Mouse (Mus musculus): ENCODE measurements around the gene Ccni. TPM values are rescaled to one million over a fixed set of nuclear protein-coding genes. Genes with fewer than 3 reads are reported as not detected.
A peak's percentile ranks its signal among the peaks of the same experiment; 100 is the strongest.

The Ccni gene
- total and polyA plus RNA-seq, 2 experiments from 2014 or later, result 116 to 269 TPM

GRCm38 (mm10) chr5:93163541-93163940 is 42.8 kb downstream of the Ccni start:
- WGBS, result 77% methylated on average over 3 of the region's 3 CpGs
- no peaks in the 10 kb centered on the region for H3K9me3 ChIP-seq (ENCODE audit: low read length)
- no peak overlapping the region for H3K4me3 ChIP-seq (ENCODE audit: low read length)
- no peaks in the 10 kb centered on the region for H3K4me1 ChIP-seq (ENCODE audit: insufficient read depth, low read length)
- H3K27ac ChIP-seq, result no peak overlapping the region
- peak; percentile 79 for TF ChIP-seq CTCF (IDR thresholded peaks at IDR 0.05; ENCODE audit: low read depth)
- H3K4me2 ChIP-seq (ENCODE audit: low read depth, low read length), result no peak overlapping the region
- 0 out of 2 replicates have a peak, but pooled peaks have one; percentile 22 for ATAC-seq
- no peaks in the 10 kb centered on the region for H3K27me3 ChIP-seq (ENCODE audit: insufficient read depth, low read length)
- peak; percentile 80 for DNase-seq (ENCODE audit: low spot score)
- peaks cover 31% of the 10 kb centered on the region for H3K36me3 ChIP-seq (ENCODE audit: insufficient read depth, low read length)
- H3K9ac ChIP-seq (replicated peaks; ENCODE audit: low read length), result no peak overlapping the region

GRCm38 (mm10) chr5:93154401-93154800 is 51.9 kb downstream of the Ccni start:
- no peak overlapping the region for H3K27ac ChIP-seq
- H3K9me3 ChIP-seq (ENCODE audit: low read length), result no peaks in the 10 kb centered on the region
- TF ChIP-seq CTCF (IDR thresholded peaks at IDR 0.05; ENCODE audit: low read depth), result no peak
- H3K9ac ChIP-seq (replicated peaks; ENCODE audit: low read length), result no peak overlapping the region
- H3K36me3 ChIP-seq (ENCODE audit: insufficient read depth, low read length), result peaks cover 22% of the 10 kb centered on the region; the same call in 1 of the 2 replicates
- DNase-seq (ENCODE audit: low spot score) (no peak), ATAC-seq (no peak)
- no peaks in the 10 kb centered on the region for H3K27me3 ChIP-seq (ENCODE audit: insufficient read depth, low read length)
- no peak overlapping the region for H3K4me3 ChIP-seq (ENCODE audit: low read length)
- H3K4me1 ChIP-seq (ENCODE audit: insufficient read depth, low read length), result no peaks in the 10 kb centered on the region
- WGBS, result 80% methylated on average over 11 of the region's 11 CpGs
- H3K4me2 ChIP-seq (ENCODE audit: low read depth, low read length), result no peak overlapping the region

- no peak for ATAC-seq
- H3K36me3 ChIP-seq (ENCODE audit: insufficient read depth, low read length), result peaks cover 16% of the 10 kb centered on the region; the same call in 1 of the 2 replicates
Observed at GRCm38 (mm10) chr5:93152451-93152850, 53.8 kb downstream of the Ccni start.

GRCm38 (mm10) chr5:93151985-93152384 is 54.3 kb downstream of the Ccni start:
- WGBS, result 73% methylated on average over 6 of the region's 6 CpGs

More at GRCm38 (mm10) chr5:93152451-93152850, 53.8 kb downstream of the Ccni start:
- no peak overlapping the region for H3K9ac ChIP-seq (replicated peaks; ENCODE audit: low read length)
- no peaks in the 10 kb centered on the region for H3K4me1 ChIP-seq (ENCODE audit: insufficient read depth, low read length)
- no peak for TF ChIP-seq CTCF (IDR thresholded peaks at IDR 0.05; ENCODE audit: low read depth)
- no peak for DNase-seq (ENCODE audit: low spot score)
- no peak overlapping the region for H3K4me3 ChIP-seq (ENCODE audit: low read length)
- no peak overlapping the region for H3K4me2 ChIP-seq (ENCODE audit: low read depth, low read length)
- H3K9me3 ChIP-seq (ENCODE audit: low read length), result no peaks in the 10 kb centered on the region
- 77% methylated on average over 4 of the region's 4 CpGs for WGBS
- H3K27ac ChIP-seq, result no peak overlapping the region
- H3K27me3 ChIP-seq (ENCODE audit: insufficient read depth, low read length), result no peaks in the 10 kb centered on the region

GRCm38 (mm10) chr5:93149969-93150777 is 56.1 kb downstream of the Ccni start:
- Histone ChIP-seq H3K9ac (replicated peaks; ENCODE audit: low read length) (no peak overlapping the region), H3K4me3 (ENCODE audit: low read length) (no peak overlapping the region), H3K4me1 (ENCODE audit: insufficient read depth, low read length) (no peaks in the 10 kb centered on the region), H3K27me3 (ENCODE audit: insufficient read depth, low read length) (no peaks in the 10 kb centered on the region), H3K27ac (peak overlapping the region; percentile 15; the same call in 1 of the 2 replicates), H3K9me3 (ENCODE audit: low read length) (no peaks in the 10 kb centered on the region), H3K4me2 (ENCODE audit: low read depth, low read length) (no peak overlapping the region), H3K36me3 (ENCODE audit: insufficient read depth, low read length) (no peaks in the 10 kb centered on the region)
- TF ChIP-seq CTCF (IDR thresholded peaks at IDR 0.05; ENCODE audit: low read depth), result no peak
- DNase-seq (ENCODE audit: low spot score) (no peak), ATAC-seq (no peak)
- 77% methylated on average over 12 of the region's 12 CpGs for WGBS

More at GRCm38 (mm10) chr5:93151985-93152384, 54.3 kb downstream of the Ccni start:
- H3K4me2 ChIP-seq (ENCODE audit: low read depth, low read length), result no peak overlapping the region
- H3K27ac ChIP-seq, result no peak overlapping the region
- no peak for ATAC-seq
- H3K4me1 ChIP-seq (ENCODE audit: insufficient read depth, low read length), result no peaks in the 10 kb centered on the region
- no peak for TF ChIP-seq CTCF (IDR thresholded peaks at IDR 0.05; ENCODE audit: low read depth)
- DNase-seq (ENCODE audit: low spot score), result no peak
- no peak overlapping the region for H3K4me3 ChIP-seq (ENCODE audit: low read length)
- no peaks in the 10 kb centered on the region for H3K9me3 ChIP-seq (ENCODE audit: low read length)
- no peak overlapping the region for H3K9ac ChIP-seq (replicated peaks; ENCODE audit: low read length)
- H3K36me3 ChIP-seq (ENCODE audit: insufficient read depth, low read length), result peaks cover 14% of the 10 kb centered on the region; the same call in 1 of the 2 replicates
- H3K27me3 ChIP-seq (ENCODE audit: insufficient read depth, low read length), result no peaks in the 10 kb centered on the region

GRCm38 (mm10) chr5:93145504-93145903 is 60.8 kb downstream of the Ccni start:
- Histone ChIP-seq H3K36me3 (ENCODE audit: insufficient read depth, low read length) (peaks cover 11% of the 10 kb centered on the region; the same call in 1 of the 2 replicates), H3K27ac (no peak overlapping the region), H3K9me3 (ENCODE audit: low read length) (no peaks in the 10 kb centered on the region), H3K4me3 (ENCODE audit: low read length) (no peak overlapping the region), H3K4me2 (ENCODE audit: low read depth, low read length) (no peak overlapping the region), H3K9ac (replicated peaks; ENCODE audit: low read length) (no peak overlapping the region), H3K27me3 (ENCODE audit: insufficient read depth, low read length) (no peaks in the 10 kb centered on the region), H3K4me1 (ENCODE audit: insufficient read depth, low read length) (no peaks in the 10 kb centered on the region)
- TF ChIP-seq CTCF (IDR thresholded peaks at IDR 0.05; ENCODE audit: low read depth), result no peak
- ATAC-seq (no peak), DNase-seq (ENCODE audit: low spot score) (no peak)
- WGBS, result 69% methylated on average over 6 of the region's 6 CpGs

- TF ChIP-seq CTCF (IDR thresholded peaks at IDR 0.05; ENCODE audit: low read depth), result no peak
- Histone ChIP-seq H3K9me3 (ENCODE audit: low read length) (no peaks in the 10 kb centered on the region), H3K9ac (replicated peaks; ENCODE audit: low read length) (no peak overlapping the region), H3K27me3 (ENCODE audit: insufficient read depth, low read length) (no peaks in the 10 kb centered on the region), H3K27ac (no peak overlapping the region), H3K4me2 (ENCODE audit: low read depth, low read length) (no peak overlapping the region), H3K4me3 (ENCODE audit: low read length) (no peak overlapping the region), H3K36me3 (ENCODE audit: insufficient read depth, low read length) (peaks cover 16% of the 10 kb centered on the region; the same call in 1 of the 2 replicates), H3K4me1 (ENCODE audit: insufficient read depth, low read length) (no peaks in the 10 kb centered on the region)
- ATAC-seq, result no peak
- 19% methylated on average over 5 of the region's 5 CpGs for WGBS
- DNase-seq (ENCODE audit: low spot score), result no peak
Observed at GRCm38 (mm10) chr5:93144874-93145273, 61.4 kb downstream of the Ccni start.

Measured in hindbrain, postnatal 0 days (tissue).